Mouse (Mus musculus) frontal cortex, adult (tissue): ENCODE results near the gene Atp7a.

ENCODE experiments used
- ATAC-seq: cut with Nextera tagmentation; 2 replicates; pipeline ENCODE4 v1.9.2; 2017; ENCODE audit warnings: mild to moderate bottlenecking, moderate library complexity, mixed read lengths; ENCODE audit not compliant: low TSS enrichment

Atp7a gene

GRCm38 (mm10) chrX:106171106-106171852, 144.2 kb downstream of the Atp7a start:
- peak; percentile 97 for ATAC-seq

DNA sequence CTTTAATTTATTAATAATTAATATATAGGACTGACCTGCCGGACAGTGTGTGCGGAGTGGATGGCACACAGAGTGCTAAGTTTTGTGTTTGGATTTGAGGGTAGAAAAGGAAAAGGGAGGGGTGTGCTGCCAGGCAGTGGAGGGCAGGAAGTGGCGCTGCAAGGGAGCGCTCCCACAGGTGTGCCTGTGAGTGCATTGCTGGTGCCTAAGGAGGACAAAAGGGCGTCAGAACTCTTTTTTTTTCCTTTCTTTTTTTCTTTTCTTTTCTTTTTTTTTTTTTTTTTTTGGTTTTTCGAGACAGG, 144.7 kb downstream of the Atp7a start:
- ATAC-seq = no peak
